Mouse (Mus musculus) spleen, adult 12 weeks (tissue): ENCODE measurements around the gene Rnf31.

ENCODE experiments used
- DNase-seq: peaks from one replicate; pipeline ENCODE4 v3.0.0; 2022; ENCODE audit warnings: low spot score

Gene Rnf31

DNA sequence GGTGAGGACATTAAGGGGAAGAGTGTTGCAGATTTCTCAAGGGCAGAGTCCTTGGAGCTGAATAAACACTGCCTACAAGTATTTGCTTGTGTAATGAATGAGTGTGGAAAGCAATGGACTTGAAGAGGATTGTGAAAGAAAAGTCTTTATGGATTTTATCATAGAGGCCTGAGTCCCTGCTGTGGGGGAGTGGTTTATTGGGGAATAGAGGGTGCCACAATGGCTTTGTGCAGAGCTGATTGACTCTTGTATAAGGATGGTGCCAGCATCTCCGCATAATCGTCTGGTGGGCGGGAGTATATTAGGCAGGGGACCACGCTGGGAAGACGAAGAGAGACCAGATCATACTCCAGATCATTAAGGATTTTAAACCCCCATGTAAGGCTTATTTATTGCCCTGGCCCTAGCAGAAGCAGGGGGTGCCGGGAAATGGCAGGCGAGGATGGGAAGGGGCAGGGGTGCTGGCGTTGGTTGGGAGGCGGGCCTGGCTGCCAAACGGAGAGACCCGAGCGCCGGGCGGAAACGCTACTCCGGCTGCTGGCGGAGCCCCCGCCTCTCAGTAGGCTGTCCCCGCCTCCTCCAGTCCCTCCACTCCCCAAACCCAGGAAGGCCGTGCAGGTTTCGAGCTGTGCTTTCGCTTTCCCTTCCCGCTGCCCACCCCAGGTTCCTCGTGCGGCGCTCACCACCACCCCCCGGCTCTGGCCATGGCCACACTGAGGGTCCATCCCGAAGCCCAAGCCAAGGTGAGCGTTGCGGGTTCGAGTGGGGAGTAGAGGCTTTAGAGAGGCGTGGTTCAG, 13.4 kb upstream of the Rnf31 start, which contains the start of gene Psme1:
Gene Psme1 (plus strand): TSS at position 253 of the 797 bp plus-strand sequence.
- peak; percentile 65 for DNase-seq

DNA sequence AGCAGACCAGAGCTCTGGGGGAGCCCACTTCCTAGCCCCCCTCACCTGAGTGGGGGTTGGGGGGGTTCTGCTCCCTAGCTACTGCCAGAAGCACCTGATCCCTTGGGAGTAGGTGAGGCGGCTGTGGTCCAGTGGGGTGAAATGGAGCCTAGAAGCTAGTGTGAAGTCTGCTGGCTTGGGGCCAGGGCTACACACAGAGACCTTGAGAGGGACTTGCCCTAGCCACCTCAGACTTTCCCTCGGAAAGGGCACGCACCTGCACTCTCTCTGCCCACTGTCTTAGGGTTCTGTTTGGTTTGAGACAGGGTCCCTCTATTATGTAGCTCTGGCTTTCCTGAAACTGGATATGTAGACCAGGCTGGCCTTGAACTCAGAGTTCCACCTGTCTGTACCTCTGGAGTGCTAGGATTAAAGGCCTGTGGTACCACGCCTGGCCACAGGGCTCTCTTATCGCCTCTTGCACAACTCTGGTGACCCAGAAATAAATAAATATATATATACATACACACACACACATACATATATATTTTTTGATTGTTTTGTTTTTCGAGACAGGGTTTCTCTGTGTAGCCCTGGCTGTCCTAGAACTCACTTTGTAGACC, 12.7 kb upstream of the Rnf31 start:
- DNase-seq = peak; percentile 52

DNA sequence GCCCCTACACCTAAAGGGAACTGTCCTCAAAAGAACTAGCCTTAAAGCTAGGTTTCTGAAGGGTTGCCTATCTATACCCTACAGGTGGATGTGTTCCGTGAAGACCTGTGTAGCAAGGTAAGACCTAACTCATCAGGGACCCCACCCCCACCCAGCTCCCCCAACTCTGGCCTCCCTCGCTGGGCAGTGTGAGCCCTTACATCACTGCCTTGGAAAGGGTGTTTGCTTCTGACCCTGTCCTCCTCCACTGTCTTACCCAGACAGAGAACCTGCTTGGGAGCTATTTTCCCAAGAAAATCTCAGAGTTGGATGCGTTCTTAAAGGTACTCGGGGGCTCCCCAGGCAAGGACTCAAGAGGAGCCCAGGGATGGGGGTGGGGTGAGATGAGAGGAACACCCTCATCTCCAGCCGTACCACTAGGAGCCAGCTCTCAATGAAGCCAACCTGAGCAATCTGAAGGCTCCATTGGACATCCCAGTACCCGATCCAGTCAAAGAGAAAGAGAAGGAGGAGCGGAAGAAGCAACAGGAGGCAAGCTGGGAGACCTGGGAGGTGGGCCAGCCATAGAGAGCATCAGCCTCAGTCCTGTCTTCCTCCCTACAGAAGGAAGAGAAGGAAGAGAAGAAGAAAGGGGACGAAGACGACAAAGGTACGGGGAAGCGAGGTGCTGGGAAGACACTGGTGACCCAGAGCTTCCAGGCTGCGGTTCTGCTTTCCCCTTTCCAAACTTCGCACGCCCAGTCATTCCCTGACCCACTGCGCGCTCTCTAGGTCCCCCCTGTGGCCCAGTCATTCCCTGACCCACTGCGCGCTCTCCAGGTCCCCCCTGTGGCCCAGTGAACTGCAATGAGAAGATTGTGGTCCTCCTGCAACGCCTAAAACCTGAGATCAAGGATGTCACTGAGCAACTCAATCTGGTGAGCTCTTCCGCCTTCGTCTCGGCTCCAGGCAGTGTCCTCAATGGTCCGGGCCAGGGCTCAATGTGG, 11.7 kb upstream of the Rnf31 start:
- no peak for DNase-seq

DNA sequence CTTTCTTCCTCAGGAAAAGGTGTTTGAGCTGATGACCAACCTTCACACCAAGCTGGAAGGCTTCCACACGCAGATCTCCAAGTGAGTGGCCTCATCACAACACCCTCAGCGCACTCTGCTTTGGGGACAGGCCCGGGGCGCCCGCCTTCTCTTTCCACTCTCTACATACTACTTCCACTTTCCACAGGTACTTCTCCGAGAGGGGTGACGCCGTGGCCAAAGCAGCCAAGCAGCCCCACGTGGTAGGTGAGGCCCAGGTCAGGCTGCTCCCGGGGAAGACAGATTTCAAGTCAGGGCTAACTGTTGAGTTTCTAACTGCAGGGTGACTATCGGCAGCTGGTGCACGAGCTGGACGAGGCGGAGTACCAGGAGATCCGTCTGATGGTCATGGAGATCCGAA, 10.8 kb upstream of the Rnf31 start:
- DNase-seq = no peak

DNA sequence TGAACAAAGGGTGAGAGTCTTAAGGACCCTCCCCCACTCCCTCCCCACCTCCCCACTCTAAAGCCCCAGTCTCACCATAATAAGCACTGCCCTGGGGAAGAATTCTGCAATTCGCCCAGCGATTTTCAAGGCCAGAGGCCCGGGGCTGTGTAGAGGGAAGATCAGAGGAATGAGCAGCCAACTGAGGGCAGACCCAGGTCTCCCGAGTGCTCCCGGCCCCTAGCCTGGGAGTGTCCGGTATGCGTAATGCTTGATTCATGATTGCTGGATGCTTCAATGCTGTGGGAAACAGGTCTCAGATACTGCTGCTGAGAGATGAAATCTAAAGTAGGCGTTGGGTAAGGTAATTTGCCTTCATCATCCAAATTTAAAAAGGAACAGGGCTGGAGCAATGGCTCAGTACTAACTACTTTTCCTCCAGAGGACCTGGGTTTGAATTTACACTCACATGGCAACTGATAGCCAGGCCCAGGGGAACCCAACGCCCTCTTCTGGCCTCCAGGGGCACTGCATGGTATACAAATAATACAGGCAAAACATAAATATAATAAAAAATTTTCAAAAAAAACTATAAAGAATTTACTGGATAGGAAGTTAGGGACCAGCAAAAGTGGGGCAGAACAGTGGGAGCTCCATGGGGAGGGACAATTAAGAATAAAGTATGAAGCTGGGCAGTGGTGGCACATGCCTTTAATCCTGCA, 9.4 kb upstream of the Rnf31 start:
- DNase-seq = no peak

DNA sequence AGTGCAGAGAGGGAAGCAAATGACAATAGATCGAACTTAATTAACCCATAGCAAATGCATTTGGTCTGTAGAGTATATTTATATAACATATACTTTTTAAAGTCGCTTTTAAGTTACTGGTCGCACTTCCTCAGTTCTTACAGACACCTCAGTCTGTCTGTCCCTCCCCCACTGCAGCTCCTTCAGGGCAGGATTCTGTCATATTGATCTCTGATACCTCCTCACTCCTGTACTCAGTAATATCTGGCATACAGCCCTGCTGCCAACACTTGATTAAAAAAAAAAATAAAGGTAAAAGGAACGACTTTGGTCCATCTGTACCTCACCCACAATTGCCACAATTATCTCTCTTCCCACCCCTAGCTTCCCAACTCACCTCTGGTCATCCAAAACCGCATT, 7.2 kb upstream of the Rnf31 start:
- DNase-seq = no peak

DNA sequence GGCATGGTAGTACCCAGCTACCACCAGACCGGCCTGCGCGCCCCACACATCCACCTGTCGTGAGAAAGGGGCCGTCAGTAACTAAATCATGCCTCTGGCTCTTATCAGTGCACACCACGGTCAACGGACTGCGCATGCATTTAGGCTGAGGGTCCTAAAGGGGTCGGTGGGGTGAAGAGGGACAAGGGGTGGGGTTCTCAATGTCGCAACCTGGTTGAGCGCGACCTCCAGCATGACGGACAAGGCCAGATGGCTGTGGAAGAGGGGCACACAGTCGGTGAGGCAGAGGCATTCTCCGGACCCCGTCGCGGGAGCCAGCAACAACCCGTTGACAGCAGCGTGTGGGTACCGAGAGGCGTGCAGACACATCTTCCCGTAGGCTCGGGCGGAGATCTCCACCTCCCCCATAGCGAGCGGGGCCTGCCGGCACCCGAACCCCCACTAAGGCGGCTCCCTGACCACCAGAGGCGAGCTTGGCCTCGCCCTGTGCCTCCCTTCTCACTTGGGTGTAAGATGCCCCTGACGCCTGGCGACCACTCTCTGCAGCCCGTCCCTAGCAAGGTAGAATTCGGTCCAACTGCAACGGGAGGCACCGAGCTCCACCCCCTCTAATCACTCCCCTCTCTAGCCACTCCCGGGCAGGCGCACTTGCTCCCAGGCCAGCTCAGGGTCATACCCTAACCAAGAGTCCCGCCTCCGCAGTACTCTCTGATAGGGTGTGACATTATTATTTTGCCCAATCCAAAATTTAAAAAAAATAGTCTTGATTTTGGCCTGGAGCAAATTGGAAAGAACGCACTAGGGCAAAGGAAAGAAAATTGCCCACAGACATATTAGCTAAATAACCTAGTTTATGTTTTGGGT, 6.6 kb upstream of the Rnf31 start, which contains the start of gene Emc9:
Gene Emc9 (minus strand): TSS at position 601 of the 864 bp plus-strand sequence.
- DNase-seq = peak; percentile 78

DNA sequence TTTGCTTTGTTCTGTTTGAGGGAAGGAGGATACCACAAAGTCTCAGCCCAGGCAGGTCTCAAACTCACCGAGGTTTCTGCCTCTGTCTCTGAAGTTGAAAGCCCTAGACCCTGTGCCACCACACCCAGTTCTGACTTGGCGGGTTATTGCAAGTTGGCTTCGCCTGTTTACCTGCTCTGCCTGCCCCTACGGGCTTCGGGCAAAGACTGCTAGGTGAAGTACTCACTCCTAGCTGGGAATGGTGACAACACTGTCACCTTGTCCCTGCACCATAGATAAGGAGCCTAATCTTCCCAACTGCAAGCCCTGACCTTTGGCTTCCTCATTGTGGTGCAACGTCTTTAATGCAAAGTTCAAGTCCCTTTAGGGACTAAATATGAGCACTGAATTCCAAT, 5.9 kb upstream of the Rnf31 start:
- peak; percentile 49 for DNase-seq

DNA sequence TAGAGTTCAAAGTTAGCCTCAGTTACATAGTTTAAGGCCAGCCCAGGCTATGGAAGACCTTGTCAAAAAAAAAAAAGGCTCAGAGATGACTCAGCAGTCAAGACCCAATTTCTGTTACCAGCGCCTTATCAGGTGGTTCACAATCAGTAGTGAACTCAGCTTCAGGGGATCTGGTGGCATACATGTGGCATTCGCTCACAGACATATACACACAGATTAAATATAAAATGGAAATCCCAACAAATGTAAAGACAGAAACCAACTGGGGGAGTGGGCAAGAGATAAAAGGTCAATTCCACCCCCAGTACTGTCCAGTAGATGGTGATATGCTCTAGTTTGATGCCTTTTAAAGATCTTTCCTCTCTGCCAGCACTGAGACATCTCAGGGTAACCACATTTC, 5.4 kb upstream of the Rnf31 start:
- no peak for DNase-seq

DNA sequence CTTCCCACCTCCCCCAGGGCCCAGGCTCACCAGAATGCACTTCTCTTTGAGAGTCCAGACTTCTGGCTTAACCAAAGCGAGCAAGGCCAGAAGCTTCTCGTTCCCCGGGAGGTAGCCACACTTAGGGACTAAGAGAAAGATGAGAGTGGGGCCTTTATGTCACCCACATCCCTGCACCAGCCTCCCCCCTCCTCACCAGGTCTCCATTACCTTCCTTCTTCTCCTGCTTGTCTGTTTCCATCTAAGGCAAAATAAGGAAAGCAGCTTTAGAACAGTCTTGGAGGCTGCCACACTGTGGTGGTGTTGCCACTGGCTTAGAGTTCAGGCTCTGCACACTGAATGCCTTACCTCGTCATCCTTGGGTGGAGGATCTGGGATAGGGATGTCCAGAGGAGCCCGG, 2.2 kb upstream of the Rnf31 start:
- no peak for DNase-seq

DNA sequence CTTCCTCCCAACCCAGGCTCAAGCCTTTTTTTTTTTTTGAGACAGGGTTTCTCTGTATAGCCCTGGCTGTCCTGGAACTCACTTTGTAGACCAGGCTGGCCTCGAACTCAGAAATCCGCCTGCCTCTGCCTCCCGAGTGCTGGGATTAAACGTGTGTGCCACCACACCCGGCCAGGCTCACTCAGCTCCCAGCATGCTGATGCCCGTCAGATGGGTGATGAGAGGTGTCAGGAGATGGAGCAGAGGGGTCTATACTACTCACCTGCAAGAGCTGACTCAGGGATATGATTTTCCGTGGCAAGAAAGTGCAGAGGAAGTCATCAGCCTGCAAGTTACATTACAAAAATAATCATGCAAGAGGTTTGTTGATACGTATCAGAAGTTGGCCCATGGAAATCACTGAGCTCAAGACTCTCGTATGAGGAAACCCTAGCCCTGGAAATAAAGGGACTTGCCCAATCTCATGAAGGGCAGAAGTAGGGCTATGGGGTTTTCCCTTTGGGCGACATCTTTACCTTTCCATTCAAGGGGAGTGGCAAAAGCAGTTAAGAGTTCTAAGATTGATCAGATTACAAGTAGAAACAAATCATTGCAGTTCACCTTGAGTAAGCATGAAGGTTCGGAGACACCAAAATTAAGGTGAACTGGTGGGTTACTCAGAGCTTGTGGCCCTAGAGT, 1.6 kb upstream of the Rnf31 start:
- DNase-seq = no peak

DNA sequence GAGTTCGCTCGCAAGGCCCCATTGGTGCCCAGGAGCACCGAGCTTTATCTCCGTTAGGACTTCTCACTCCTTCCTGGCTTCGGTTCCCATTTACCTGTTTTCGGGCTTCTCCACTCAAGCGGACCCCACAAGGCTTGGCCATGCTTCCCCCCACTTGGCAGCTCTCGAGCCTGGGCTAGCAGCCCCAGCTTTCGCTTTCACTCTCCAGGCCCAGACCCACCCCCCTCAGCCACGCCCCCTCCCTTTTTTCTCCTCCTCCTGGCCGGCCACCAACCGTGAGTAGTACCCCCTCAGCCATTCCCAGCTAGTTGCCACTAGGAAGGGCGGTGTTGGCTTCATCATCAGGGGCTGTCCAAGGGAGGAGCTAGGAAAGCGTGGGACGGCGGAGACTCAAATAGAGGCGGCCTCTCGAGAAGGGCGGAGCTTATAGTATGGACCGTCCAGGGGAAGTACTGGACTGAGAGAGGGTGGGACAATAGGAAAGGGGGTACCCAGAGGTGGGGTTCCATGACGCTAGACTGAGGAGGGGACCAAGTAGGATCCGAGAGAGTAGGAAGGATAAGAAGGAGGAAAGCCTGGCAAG, 669 bp upstream of the Rnf31 start, which contains the start of gene Psme2:
Gene Psme2 (minus strand): TSS at position 366 of the 583 bp plus-strand sequence.
- peak; percentile 84 for DNase-seq

DNA sequence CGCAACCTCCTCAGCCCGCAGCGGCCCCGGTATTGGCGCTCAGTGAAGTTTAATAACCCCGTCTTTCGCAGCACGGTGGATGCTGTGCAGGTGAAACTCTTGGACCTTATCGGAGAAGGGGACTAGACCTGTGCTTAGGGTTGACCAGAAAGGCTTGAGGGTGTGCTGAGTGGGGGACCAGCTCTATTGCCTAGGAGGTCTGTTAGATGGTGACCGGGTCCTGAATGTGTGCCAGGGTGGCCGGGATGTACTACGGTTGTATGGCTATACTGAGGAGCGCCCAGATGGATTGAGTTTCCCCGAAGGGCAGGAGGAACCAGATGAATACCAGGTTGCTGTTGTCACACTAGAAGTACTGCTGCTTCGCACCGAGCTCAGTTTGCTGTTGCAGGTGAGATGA, 718 bp downstream of the Rnf31 start:
- DNase-seq = peak; percentile 14

DNA sequence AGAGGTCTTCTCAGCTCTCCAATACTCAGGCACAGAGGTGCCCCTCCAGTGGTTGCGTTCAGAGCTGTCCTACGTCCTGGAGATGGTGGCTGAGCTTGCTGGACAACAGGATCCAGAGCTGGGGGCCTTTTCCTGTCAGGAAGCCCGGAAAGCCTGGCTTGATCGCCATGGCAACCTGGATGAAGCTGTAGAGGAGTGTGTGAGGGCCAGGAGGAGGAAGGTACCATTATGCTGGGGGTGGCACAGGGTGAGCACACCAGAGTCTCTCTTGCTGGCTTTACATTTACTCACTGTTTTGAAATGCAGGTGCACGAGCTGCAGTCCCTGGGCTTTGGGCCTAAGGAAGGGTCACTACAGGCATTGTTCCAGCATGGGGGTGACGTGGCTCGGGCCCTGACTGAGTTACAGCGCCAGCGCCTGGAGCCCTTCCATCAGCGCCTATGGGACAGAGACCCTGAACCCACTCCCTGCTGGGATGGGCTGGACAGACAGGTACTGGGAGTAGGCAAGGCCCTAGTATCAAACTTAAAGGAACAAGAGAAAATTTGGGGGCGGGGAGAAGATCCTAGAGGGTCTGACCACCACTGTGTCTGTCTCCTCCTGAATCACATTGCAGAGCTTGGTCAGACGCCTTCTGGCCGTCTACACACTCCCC, 4.7 kb downstream of the Rnf31 start:
- no peak for DNase-seq

DNA sequence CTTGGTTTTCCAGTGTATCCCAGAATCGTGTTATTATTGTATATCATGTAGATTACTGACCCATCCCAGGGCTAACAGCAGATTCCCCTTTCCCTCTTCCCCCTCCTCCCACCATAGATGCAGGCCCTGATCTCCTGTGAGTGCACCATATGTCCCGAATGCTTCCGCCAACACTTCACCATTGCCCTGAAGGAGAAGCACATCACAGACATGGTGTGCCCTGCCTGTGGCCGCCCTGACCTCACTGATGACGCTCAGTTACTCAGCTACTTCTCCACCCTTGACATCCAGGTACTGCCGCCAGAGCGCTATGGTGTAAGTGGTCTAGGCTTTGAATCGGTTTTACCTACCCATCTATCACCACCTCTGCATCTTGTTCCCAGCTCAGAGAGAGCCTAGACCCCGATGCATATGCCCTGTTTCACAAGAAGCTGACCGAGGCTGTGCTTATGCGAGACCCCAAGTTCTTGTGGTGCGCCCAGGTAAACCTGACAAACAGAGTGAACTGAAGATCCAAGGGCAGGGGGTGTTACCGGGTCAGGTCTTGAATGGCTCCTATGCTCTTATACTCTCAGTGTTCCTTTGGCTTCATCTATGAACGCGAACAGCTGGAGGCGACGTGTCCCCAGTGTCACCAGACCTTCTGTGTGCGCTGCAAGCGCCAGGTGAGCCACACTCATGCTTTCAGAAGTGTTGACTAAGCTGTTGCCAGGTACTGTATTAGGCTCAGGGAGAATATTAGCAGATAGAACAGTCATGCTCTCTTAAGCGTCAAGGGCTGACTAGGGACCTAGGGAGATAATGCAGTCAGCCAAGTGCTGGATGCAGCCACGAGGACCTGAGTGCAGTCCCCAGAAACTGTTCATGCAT, 7.2 kb downstream of the Rnf31 start:
- no peak for DNase-seq

DNA sequence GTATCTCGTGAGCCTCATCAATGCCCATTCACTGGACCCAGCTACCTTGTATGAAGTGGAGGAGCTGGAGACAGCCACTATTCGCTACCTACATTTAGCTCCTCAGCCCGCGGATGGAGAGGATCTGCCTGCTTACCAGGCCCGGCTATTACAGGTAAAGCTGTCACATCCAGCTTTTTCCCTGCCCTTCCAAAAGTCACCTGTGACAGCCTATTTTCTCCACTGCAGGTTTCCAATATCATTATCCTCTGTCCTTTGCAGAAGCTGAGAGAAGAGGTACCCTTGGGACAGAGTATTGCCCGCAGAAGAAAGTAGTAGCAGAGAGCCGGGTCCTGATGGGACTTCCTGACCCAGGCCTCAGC, 11.7 kb downstream of the Rnf31 start, which contains the start of gene Irf9:
Gene Irf9 (plus strand): TSS at position 301 of the 362 bp plus-strand sequence.
- DNase-seq = no peak

DNA sequence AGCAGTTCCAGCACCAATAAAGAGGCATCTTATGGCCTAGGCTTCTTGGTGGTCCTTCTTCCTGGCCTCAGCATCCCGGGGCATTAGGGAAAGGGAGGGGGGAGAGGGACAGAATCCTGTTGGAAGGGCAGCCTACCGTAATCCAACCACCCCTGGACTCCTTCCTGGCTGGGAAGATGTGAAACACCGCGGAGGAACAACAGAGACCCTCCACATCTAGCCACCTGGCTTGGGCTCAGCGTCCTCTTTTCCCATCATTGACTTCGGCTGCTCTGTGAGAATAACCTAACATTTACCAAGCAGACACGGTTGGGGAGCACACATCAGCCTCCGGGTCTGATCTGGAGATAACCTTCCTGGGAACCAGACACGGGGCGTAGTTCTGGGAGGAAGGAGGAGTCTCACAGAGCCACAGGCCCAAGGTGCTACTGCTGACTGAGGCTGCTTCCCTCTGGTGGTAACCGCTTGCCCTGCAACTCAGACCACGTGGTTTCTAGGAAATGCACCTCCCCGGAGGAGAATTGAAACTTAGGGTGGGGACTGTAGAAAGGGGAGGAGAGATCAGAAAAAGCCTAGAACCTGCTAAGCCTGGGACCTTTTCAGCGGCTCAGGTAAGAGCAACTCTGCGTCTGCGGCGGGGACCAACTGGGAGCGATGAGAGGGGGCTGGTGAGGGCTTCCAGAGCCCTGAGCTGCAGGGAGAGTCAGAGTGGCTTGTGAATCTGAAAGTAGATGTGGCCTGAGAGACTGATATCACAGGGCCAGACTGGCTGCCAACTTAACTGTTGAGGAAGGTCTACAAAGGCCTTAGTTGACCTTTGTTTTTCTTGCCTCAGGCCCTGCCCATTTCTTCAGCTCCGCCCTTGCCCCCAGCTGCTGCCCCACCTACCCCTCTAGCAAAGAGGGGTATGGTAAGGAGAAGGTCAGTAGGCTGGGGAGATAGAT, 12.4 kb downstream of the Rnf31 start:
- DNase-seq = peak; percentile 92
